Mouse (Mus musculus) kidney, postnatal 4 days (tissue): ENCODE data around the gene Ywhag.

Experiments
- DNase-seq, 2 experiments: peaks; one replicate each; pipeline ENCODE4 v3.0.0; 2021; ENCODE audit warnings: mixed read lengths in 2 of 2

Gene Ywhag

DNA sequence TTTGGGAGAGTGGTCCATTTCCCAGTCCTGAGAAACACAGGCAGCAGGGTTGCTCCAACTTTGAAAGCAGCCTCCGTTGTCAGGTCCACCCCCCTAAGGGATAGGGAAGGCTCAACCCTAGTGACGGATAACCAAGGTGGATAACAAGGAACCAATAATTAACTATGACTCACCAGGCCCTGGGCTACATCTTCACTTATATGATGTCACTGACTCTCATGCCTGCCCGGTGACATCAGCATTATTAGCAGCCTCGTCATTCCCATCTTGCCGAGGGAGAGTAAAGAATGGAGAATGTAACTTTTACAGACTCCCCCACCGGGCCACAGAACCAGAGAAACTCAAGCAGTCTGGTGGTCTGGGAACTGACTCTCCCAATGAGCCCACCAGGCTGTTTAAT, 49.8 kb downstream of the Ywhag start:
- DNase-seq: no peak

DNA sequence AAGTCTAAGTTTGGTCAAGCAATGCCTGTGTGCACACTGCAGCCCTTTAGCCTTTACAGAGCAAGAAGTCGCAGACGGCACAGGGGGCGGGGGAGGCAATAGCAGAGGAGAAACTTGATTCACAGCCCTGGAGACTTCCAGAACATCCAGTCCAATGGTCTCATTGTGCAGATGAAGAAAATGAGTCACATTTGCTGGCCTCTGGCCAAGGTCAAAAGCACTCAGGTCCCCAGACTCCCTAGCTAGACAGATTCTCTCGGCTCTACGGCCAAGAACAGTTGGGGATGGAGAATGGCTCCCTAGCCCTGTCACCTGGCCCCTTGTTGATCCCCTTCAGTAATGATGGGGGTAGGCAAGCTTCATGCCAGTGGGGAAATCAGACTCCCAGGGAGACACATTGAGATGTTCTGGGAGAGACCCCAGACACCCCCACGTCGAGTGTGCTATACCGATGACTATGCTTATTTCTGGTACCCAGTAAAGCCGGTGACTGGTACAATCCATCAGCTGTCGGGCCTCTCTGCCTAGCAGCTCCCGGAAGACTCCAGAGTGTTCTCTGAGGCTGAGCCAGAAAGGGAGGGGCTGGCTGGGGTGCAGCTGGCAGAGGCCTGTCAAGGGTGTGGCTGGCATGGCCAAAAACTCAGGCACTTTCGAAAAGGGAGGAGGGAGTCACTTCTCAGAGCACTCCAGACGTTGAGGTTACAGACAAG, 54.8 kb downstream of the Ywhag start:
- peak; percentile 30 to 58 for DNase-seq

DNA sequence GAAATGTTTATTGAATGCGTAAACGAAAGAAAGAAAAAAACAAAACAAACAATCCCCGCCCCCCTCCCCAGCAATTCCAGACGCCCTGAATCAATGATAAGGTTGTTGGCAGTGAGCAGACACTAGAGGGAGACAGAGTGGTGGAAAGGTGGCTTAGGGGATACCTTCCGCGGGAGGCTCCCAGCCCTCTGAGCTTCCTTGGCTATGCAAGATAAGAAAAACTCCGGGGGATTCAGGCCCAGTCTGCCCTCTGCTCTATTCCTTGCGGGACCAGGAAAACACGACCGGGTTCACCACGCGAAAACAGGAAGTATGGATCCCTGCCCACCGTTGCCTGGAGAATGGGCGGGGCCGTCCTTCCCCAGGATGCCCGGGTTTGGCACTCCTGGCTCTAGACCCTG, 56.6 kb downstream of the Ywhag start:
- DNase-seq: peak; percentile 61 to 76

DNA sequence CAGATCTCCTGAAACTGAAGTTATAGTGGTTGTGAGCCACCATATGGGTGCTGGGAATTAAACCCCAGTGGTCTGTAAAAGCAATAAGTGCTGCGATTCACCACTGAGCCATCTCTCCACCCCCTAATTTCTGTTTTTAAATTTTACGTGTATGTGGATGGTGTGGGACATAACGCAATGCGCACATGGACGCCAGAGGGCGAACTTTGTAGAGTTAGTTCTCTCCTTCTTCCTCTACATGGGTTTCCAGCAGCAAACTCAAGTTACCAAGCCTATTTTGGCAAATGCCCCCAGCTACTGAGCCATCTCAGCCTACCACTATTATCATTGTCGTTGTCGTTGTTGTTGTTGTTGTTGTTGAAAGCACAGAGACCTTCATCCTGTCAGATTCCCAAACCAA, 57.2 kb downstream of the Ywhag start:
- DNase-seq: peak; percentile 86 to 88

DNA sequence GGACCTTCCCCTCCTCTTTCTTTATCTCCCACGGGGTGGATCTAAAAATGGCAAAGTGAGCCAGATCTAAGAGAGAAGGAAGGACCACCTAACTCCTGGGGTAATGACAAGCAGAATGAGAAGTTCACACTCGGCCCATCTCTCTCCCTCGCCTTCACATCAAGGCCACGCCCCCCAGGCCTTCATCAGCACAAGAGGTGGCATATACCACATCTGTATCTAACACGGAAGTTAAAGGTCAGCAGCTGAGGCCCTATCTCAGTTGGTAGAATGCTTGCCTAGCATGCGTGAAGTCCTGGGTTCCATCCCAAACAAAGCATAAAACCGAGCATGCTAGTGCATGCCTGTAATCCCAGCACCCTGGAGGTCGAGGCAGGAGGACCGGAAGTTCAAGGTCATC, 60.7 kb downstream of the Ywhag start:
- DNase-seq: no peak

DNA sequence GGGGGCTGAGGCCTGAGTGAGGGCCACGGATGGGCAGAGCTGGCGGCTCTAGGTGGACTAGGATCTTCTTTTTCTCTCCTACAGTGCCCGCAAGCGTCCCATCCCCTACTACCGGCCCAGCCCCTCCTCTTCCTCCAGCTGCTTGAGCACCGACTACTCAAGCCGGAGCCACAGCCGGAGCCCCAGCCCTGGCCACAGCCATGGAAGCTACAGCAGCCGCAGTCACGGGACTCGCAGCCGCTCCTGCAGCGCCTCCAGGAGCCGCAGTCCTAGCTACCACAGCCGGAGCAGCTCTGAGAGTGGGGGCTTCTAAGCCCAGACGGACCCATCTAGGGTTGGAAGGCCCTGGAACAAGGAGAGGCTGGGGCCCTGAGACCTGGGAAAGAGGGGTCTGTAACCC, 61.4 kb downstream of the Ywhag start:
- DNase-seq: peak in 1 of 2 experiments; percentile 21

DNA sequence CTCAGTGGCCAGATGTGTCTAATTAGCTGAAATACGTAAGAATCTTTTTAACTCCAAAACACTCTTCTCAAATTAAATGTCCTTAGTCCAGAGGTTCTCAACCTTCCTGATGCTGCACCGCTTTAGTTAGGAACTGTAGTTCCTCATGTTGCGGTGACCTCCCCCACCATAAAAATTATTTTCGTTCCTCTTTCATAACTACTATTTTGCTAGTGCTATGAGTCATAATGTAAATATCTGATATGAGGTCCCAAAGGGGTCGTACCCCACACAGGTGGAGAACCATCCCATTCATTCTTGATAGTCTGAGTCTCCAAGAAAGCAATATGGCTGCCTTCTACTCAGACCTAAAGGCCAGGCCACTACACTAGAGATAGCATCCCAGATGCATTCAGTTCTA, 63.9 kb downstream of the Ywhag start:
- no peak for DNase-seq

DNA sequence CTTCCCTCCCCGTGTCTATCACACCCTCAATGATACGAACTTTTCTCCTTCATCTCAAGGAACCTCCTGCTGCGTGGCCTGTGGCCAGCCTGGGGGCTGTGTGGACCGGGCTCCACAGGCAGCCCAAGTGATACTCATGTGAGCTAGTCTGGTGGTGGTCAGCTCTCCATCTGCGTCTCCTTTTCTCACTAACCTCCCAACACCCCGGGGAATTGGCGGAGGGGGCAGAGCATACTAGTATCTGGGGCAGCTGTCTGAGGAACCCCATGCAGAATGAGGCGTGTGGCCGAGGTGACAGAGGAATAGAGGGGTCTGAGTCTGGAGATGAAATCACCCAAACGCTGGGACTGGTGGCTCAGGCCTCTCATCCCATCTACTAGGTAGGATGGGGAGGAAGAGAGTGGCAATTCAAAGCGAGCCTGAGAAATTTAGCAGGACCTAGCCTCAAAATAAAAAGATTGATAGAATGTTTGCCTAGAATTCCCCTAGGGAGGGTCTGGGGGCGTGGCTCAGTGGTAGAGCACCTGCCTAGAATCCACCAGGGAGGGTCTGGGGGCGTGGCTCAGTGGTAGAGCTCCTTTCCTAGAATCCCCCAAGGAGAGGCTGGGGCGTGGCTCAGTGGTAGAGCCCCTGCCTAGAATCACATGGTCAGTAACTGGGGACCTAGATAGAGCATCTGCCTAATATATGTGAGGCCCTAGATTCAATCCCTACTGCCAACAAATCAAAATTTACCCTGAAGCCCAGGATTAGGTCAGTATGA, 64.6 kb downstream of the Ywhag start:
- DNase-seq: no peak

DNA sequence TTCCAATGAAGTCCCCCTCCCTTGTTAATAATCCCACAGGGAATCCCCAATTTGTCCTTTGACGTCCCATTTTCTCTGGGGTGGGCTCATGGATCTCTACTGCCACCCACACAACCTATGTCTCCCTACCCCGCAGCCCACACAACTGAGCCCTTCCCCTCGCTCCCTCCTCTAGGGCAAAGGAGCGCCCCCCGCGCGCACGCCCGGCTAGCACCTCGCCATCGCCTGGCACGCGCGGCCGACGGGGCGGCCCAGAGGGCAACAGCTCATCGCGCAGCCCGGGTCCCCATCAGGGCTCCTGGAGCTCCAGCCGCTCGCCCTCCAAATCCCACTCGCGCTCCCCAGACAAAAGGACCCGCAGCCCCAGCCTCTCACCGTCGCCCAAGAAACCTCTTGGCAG, 65.8 kb downstream of the Ywhag start:
- DNase-seq: peak in 1 of 2 experiments; percentile 19

DNA sequence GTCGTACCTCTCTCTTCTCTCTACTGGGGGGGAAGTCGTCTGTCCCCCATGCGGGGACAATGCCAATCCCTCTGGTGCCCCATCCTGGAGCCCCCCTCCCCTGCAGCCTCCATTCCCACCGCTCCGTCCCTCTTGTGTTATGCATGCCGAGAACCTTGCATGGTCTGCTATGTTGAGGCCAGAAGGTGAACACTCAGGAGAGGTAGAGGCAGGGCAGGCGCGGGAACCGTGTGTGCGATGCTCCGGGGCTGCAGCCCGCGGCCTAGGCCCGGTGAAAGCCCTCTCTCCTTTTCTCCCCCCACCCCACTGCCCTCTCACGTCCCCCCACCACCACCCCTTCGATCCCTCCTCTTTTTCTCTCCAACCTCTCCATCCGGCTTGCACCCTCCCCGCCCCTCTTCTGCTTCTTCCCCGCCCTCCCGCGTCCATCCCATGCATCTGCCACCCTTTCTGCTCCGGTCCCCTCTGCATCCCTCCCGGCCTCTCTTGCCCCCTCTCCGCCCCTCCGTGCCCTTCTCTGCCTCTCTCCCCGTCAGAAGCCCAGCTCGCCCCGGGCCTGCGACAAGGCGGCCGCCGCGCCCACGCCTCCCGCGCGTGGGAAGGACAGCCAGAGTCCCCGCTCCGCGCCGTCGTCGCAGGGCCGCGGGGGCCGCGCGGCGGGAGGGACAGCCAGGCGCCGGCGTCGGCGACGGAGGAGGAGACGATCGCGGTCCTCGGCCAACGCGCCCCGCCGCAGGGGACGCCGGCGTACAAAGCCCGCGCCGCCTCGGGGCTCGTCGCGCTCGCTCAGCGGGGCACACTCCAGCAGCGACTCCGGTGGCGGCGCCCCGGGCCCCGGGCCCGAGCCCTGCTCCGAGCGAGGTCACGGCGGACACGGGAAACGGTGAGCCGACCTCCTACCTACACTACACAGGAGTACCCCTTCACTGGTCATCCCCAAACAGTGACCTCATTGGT, 66.5 kb downstream of the Ywhag start:
- peak; percentile 55 to 68 for DNase-seq

DNA sequence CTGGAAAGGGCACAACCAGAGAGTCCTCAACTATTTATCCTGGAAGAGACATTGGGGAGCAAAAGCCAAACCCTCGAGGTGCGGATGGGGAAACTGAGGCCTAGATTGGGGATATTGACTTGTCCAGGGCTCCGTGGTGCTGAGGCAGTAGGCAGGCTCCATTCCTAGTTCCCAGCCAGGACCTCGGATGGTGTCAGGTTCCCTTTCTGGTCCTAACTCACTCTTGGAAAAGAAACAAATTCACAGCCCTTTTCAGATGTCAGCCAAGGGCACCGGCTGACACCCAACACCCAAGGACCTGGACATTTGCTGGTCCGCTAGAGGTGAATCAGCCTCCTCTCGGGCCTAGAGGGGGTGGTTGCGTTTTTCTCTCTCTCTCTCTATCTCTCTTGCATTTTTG, 67.8 kb downstream of the Ywhag start:
- DNase-seq: no peak
